Mouse (Mus musculus): ENCODE measurements around the gene Hmgxb4. TPM values are rescaled to one million over a fixed set of nuclear protein-coding genes. Genes with fewer than 3 reads are reported as not detected.

Hmgxb4 gene
- total and polyA plus RNA-seq, 3 experiments: 23.3 to 33.4 (median 29.1) TPM

- DNase-seq (ENCODE audit: extremely low read depth): no peak
- no peak overlapping the region for H3K4me3 ChIP-seq (replicated peaks in 1 of 3; ENCODE audit: low read depth in 2 of 3, low read length in 2 of 3, poor library complexity in 1 of 3)
- H3K36me3 ChIP-seq (replicated peaks in 1 of 2; ENCODE audit: control insufficient read depth in 1 of 2, insufficient read depth in 1 of 2, low read length in 1 of 2): peaks cover 23 to 54% of the 10 kb centered on the region in 2 experiments
- in situ Hi-C loops (cut with MboI; ENCODE audit: low pct_ligation_motif_present, low pct_unique_long_range_greater_than_20kb, low sequenced_read_pairs): no loop called here
- H3K9ac ChIP-seq (ENCODE audit: insufficient read depth, low read depth): no peak overlapping the region
- H3K4me2 ChIP-seq (ENCODE audit: insufficient read depth, low read depth, poor library complexity, severe bottlenecking): no peak overlapping the region
- no peaks in the 10 kb centered on the region for H3K9me3 ChIP-seq (replicated peaks; ENCODE audit: low read length)
- H3K79me2 ChIP-seq (replicated peaks; ENCODE audit: control insufficient read depth, extremely low read depth, insufficient read depth, poor library complexity, severe bottlenecking): no peaks in the 10 kb centered on the region
- TF ChIP-seq MXI1 (IDR thresholded peaks at IDR 0.05; ENCODE audit: low read depth, low read length) (no peak), BHLHE40 (IDR thresholded peaks at IDR 0.05; ENCODE audit: low read depth, low read length) (no peak), RAD21 (IDR thresholded peaks at IDR 0.05; ENCODE audit: low read depth, low read length) (no peak), SIN3A (IDR thresholded peaks at IDR 0.05; ENCODE audit: low read length) (no peak), NELFE (IDR thresholded peaks at IDR 0.05; ENCODE audit: low read depth, low read length) (no peak), ETS1 (conservative IDR thresholded peaks at IDR 0.05; ENCODE audit: low read depth, low read length) (no peak), E2F4 (IDR thresholded peaks at IDR 0.05; ENCODE audit: insufficient replicate concordance, low read depth, low read length) (no peak)
- H3K4me1 ChIP-seq (ENCODE audit: control insufficient read depth in 1 of 2, insufficient read depth in 2 of 2): peaks cover 13 to 24% of the 10 kb centered on the region in 2 experiments
- no peaks in the 10 kb centered on the region for H3K27me3 ChIP-seq (replicated peaks)
- dilution Hi-C loops (cut with MboI; ENCODE audit: extremely low pct_ligation_motif_present, extremely low pct_unique_long_range_greater_than_20kb, low sequenced_read_pairs): no loop called here
- H3K27ac ChIP-seq (ENCODE audit: insufficient read depth, low read depth): no peak overlapping the region
Measured at GRCm38 (mm10) chr8:75067287-75067686, 74.1 kb downstream of the Hmgxb4 start.

DNA sequence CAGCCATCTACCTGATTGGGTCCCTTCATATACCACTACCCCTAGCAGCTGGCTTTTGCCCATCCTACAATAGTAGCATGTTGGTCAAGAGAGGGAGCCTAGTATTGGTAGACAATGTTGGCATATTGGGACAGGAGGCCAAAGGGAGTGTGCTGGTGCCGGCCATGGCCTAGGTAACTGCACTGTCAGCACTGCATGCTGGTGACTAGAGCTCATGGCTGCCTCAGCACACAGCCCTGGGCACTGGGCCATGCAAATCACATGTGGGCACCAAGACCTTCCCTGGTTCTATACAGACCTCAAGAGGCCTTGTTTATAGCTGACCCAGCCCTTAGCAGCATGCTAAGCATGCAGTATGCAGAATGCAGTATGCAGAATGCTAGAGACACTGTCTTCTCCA, 77.1 kb downstream of the Hmgxb4 start:
- Histone ChIP-seq H3K4me2 (ENCODE audit: insufficient read depth, low read depth, poor library complexity, severe bottlenecking) (no peak overlapping the region), H3K36me3 (replicated peaks in 1 of 2; ENCODE audit: control insufficient read depth in 1 of 2, insufficient read depth in 1 of 2, low read length in 1 of 2) (peaks cover 14 to 36% of the 10 kb centered on the region in 2 experiments), H3K4me1 (ENCODE audit: control insufficient read depth in 1 of 2, insufficient read depth in 2 of 2) (peaks cover 5 to 7% of the 10 kb centered on the region in 2 experiments), H3K9me3 (replicated peaks; ENCODE audit: low read length) (no peaks in the 10 kb centered on the region), H3K27me3 (replicated peaks) (no peaks in the 10 kb centered on the region), H3K27ac (ENCODE audit: insufficient read depth, low read depth) (no peak overlapping the region), H3K9ac (ENCODE audit: insufficient read depth, low read depth) (no peak overlapping the region), H3K4me3 (replicated peaks in 1 of 3; ENCODE audit: low read depth in 2 of 3, low read length in 2 of 3, poor library complexity in 1 of 3) (no peak overlapping the region), H3K79me2 (replicated peaks; ENCODE audit: control insufficient read depth, extremely low read depth, insufficient read depth, poor library complexity, severe bottlenecking) (no peaks in the 10 kb centered on the region)
- in situ Hi-C loops (cut with MboI; ENCODE audit: low pct_ligation_motif_present, low pct_unique_long_range_greater_than_20kb, low sequenced_read_pairs) (loop anchor here (5.0 kb wide), 1 partner anchor 37 kb away; the partner anchor contains the start of gene Mcm5), dilution Hi-C loops (cut with MboI; ENCODE audit: extremely low pct_ligation_motif_present, extremely low pct_unique_long_range_greater_than_20kb, low sequenced_read_pairs) (no loop called here)
- DNase-seq (ENCODE audit: extremely low read depth): no peak
- TF ChIP-seq RCOR1 (conservative IDR thresholded peaks at IDR 0.05; ENCODE audit: low read depth, low read length): no peak
- TF ChIP-seq ZC3H11A (IDR thresholded peaks at IDR 0.05; ENCODE audit: low read depth, low read length): no peak
- TF ChIP-seq GABPA (IDR thresholded peaks at IDR 0.05; ENCODE audit: insufficient replicate concordance, low read depth, low read length): no peak
- no peak for TF ChIP-seq USF2 (conservative IDR thresholded peaks at IDR 0.05; ENCODE audit: low read depth, low read length)
- no peak for TF ChIP-seq MAFK (IDR thresholded peaks at IDR 0.05; ENCODE audit: insufficient replicate concordance, low read length)
- no peak for TF ChIP-seq UBTF (IDR thresholded peaks at IDR 0.05; ENCODE audit: low read depth, low read length)
- no peak for TF ChIP-seq IRF4 (IDR thresholded peaks at IDR 0.05; ENCODE audit: low read depth, low read length)
- TF ChIP-seq MXI1 (IDR thresholded peaks at IDR 0.05; ENCODE audit: low read depth, low read length): no peak
- TF ChIP-seq ZMIZ1 (IDR thresholded peaks at IDR 0.05; ENCODE audit: low read depth, low read length): no peak
- no peak for TF ChIP-seq ZKSCAN1 (IDR thresholded peaks at IDR 0.05; ENCODE audit: borderline replicate concordance, low read depth, low read length)
- no peak for TF ChIP-seq POLR2A (IDR thresholded peaks at IDR 0.05; ENCODE audit: low read depth, low read length)
- no peak for TF ChIP-seq BHLHE40 (IDR thresholded peaks at IDR 0.05; ENCODE audit: low read depth, low read length)
- no peak for TF ChIP-seq TBP (conservative IDR thresholded peaks at IDR 0.05; ENCODE audit: low read depth, low read length)

Data from CH12.LX (cell line).